Mouse (Mus musculus) cerebellum, adult 18-20 months (tissue): ENCODE measurements at regions not wholly inside any gene's neighbourhood (a gene's known extent, or its start where the extent isn't known, plus 50 kb on each side); places are given as distances from the start of the nearest gene placed in this dataset.

Experiments used
- DNase-seq, 2 experiments: peaks; one replicate each; pipeline ENCODE4 v3.0.0; 2021

- no peak for DNase-seq
Measured at GRCm38 (mm10) chr1:77315347-77315746, 199.5 kb downstream of the Epha4 start.

GRCm38 (mm10) chr1:77316198-77316597, 198.7 kb downstream of the Epha4 start:
- DNase-seq, result no peak
